Mouse (Mus musculus) large intestine, adult 2 months (tissue): ENCODE measurements at regions not wholly inside any gene's neighbourhood (a gene's known extent, or its start where the extent isn't known, plus 50 kb on each side); places are given as distances from the start of the nearest gene placed in this dataset.

Experiments used
- DNase-seq: peaks from one replicate; pipeline ENCODE4 v3.0.0-alpha.2; 2012; ENCODE audit warnings: low read depth, low spot score
- WGBS: fragments of 180-500 bp; shearing (Covaris S2); methylation state at CpG from one replicate; pipeline ENCODE4 v1.1.7; 2018; 5-methylcytosine and 5-hydroxymethylcytosine counted together

GRCm38 (mm10) chr7:72574316-72574715 is 267.9 kb upstream of the Mctp2 start:
- WGBS = 84% methylated on average over 1 of the region's 1 CpGs

GRCm38 (mm10) chr7:72584427-72584826 is 278.0 kb upstream of the Mctp2 start:
- WGBS = 79% methylated on average over 3 of the region's 3 CpGs
- no peak for DNase-seq

More at GRCm38 (mm10) chr7:72574316-72574715, 267.9 kb upstream of the Mctp2 start:
- DNase-seq = no peak

GRCm38 (mm10) chr7:72589241-72589668 is 282.8 kb upstream of the Mctp2 start:
- 61% methylated on average over 3 of the region's 3 CpGs for WGBS
- DNase-seq = no peak

DNA sequence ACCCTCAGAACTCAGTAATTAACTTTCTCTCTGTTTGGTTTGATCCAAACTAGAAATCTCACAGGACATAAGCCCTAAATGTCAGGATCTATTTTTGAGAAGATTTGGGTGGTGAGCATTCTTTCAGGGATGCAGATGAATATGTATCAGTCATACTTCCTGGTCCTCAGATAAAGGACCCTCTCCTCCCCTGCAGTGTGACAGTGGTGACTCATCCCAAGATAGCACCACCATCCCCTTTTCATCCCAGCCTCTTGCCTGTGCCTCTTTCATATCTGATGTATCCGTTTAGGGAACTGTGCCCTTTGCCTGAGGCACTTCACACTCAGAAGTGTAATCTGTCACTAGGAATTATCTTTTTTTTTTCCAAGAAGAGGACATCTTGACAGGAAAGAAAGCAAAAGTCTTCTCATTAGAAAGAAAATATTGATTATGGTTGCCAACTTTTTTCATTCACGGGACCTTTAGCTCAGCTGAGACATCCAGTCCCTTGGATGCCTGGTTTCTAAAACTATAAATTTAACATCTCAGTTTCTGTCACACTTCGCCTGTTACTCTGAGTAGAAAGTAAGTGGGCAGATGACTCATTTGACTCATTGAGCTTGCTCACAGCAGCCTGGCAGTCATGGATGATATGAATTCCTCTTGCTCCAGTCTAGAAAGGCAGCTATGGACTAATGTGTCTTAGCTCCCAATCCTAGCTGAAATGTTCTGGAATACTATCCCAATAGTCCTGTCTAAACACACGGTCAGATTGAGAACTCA is 284.1 kb upstream of the Mctp2 start:
- no peak for DNase-seq
- WGBS = 73% methylated on average over 4 of the region's 4 CpGs

DNA sequence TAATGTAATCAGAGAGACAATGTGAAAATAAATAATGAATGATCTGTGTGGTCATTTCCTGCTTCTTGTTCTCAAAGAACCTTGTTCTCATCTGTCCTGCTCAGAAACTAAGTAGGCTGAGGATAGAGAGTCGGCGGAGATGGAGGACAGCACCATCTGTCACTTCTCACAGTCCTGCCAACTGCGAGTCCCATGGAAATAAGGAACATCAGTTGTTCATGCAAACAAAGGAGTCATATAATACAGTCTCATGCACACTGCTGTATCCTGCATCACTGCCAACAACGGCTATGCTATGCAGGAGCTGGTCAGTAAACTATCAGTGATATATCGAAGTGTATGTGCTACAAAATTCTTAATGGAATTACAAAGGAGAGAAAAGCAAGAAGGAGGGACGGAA is 285.7 kb upstream of the Mctp2 start:
- DNase-seq = no peak
- WGBS = 74% methylated on average over 6 of the region's 6 CpGs

- 76% methylated on average over 3 of the region's 3 CpGs for WGBS
- no peak for DNase-seq
Measured at GRCm38 (mm10) chr7:72592649-72593048, 286.2 kb upstream of the Mctp2 start.

GRCm38 (mm10) chr7:72593259-72593658 is 286.9 kb upstream of the Mctp2 start:
- no peak for DNase-seq
- 69% methylated on average over 1 of the region's 1 CpGs for WGBS

DNA sequence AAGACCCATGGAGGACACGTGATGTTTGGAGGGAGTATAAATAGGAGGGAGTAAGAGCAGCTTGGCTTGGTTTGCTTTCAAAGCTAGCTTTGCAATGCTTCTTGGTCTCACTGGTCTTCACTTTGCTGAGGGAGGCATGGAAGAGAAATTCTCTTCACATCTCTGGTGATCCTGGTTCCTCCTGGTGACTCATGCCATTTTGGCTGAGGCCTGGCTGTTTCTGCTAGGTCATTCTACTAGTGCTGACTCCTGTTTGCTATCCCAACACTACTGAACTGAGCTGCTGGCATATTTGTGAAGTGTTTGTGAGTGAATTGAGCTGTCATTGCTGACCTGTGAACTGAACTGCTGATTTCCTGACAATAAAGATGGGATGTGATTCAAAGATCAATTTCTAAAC is 288.3 kb upstream of the Mctp2 start:
- no peak for DNase-seq
- 70% methylated on average over 1 of the region's 1 CpGs for WGBS

GRCm38 (mm10) chr7:72596985-72597384 is 290.6 kb upstream of the Mctp2 start:
- DNase-seq = no peak

GRCm38 (mm10) chr7:72601933-72602332 is 295.5 kb upstream of the Mctp2 start:
- 86% methylated on average over 8 of the region's 8 CpGs for WGBS
- DNase-seq = no peak

- WGBS = 85% methylated on average over 3 of the region's 3 CpGs
- DNase-seq = no peak
Measured at GRCm38 (mm10) chr7:72609791-72610190, 303.4 kb upstream of the Mctp2 start.

- WGBS = 79% methylated on average over 4 of the region's 4 CpGs
- DNase-seq = no peak
Measured at GRCm38 (mm10) chr7:72615232-72615631, 308.8 kb upstream of the Mctp2 start.

GRCm38 (mm10) chr7:72627369-72627768 is 321.0 kb upstream of the Mctp2 start:
- 84% methylated on average over 4 of the region's 4 CpGs for WGBS

DNA sequence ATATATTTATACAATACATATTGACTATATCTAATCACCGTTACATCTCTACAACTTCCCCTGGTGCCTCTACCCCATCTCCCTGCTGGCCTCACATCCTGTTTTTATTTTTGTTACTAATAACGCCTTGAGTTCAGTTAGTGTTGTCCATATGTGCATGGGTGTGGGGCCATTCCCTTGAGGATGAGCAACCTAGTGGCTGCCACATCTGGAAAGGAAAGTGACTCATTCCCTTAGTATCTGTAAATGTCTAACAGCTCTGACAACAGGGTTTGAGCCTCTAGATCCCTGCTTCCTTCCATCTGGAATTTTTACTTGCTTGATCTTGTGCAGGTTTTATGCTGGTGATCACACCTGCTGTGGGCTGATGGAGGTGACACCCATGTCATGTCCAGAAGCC is 333.2 kb upstream of the Mctp2 start:
- DNase-seq = no peak

More at GRCm38 (mm10) chr7:72627369-72627768, 321.0 kb upstream of the Mctp2 start:
- DNase-seq = no peak

DNA sequence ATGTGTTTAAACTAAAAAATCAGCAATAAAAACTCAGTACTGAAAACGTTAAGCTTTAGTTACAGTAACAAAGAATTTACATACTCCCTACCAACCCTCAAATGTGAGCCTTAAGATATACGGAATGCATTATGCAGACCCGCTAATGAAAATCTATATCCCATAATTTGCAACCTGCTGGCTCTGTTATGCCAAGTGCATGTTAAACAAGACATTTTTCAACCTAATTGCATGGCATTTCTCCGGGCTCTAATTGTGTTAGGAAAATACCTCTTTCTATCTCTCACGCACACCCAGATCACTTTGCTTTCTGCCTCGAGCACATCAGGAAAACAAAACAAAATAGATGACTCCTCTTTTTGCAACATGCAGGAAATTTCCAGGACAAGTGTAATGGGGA is 368.6 kb upstream of the Mctp2 start:
- WGBS = 78% methylated on average over 6 of the region's 6 CpGs
- no peak for DNase-seq

More for the DNA sequence above, 333.2 kb upstream of the Mctp2 start:
- 81% methylated on average over 2 of the region's 2 CpGs for WGBS

GRCm38 (mm10) chr7:72685803-72686202 is 379.4 kb upstream of the Mctp2 start:
- 53% methylated on average over 2 of the region's 2 CpGs for WGBS
- DNase-seq = no peak

DNA sequence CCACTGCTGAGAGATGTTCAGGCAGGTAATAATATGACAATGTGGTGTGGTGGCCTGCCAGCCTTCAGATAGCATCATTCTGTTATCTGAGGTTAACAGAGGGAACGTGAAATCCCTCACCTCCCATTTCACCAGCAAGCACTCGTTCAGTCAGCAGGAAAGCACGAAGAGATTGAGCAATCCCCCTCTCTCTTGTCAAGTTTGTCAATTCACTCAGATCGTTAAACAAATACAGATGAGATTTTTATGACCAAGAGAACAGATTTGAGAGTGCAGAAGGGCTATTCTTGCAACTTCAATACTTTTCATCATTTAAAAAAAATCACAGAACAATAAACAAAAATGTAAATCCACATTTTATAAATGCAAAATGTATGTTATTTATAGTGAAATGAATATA is 380.9 kb upstream of the Mctp2 start:
- 26% methylated on average over 4 of the region's 4 CpGs for WGBS
- no peak for DNase-seq

DNA sequence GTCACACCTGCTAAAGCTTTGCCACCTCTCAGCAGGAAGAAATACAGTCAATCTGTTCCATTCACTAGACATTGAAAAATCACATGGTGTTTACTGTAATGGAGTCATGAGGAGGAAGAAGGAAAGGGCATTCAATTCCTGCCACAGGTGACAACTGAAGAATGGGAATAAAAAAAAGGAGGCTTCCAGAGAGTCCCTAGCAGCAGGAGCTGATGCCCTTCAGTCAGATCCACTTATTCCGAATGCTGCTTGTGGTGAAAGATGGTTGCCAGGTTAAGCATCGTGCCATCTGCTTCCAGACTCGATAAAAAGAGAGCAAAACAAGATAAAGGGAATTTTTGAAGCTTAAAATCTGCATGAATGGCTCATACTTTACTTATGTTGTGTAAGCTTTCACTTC is 385.0 kb upstream of the Mctp2 start:
- 78% methylated on average over 3 of the region's 3 CpGs for WGBS
- DNase-seq = no peak

- 75% methylated on average over 9 of the region's 9 CpGs for WGBS
- DNase-seq = no peak
Measured at GRCm38 (mm10) chr7:72691859-72692258, 385.5 kb upstream of the Mctp2 start.

GRCm38 (mm10) chr7:72696736-72697135 is 390.3 kb upstream of the Mctp2 start:
- DNase-seq = no peak
- WGBS = 81% methylated on average over 3 of the region's 3 CpGs

- WGBS = 77% methylated on average over 5 of the region's 5 CpGs
- no peak for DNase-seq
Measured at GRCm38 (mm10) chr7:72703652-72704341, 397.4 kb upstream of the Mctp2 start.
